Mouse (Mus musculus) spleen, postnatal 10 days (tissue): ENCODE data around the gene Ctsh.
"Not testable (repeated sequence)": the region's sequence is repeated elsewhere in the genome, so short reads cannot be mapped to it uniquely, and the experiment has no call there.

Experiments used
- DNase-seq, 2 experiments: peaks; one replicate each; pipeline ENCODE4 v3.0.0; 2021 to 2022; ENCODE audit warnings: low spot score in 2 of 2

Ctsh gene

GRCm38 (mm10) chr9:90053852-90054251 is at the start of gene Ctsh:
Gene Ctsh (plus strand): TSS chr9:90054152.
- DNase-seq: no peak

- no peak for DNase-seq
Measured at GRCm38 (mm10) chr9:90006432-90006831, 47.5 kb upstream of the Ctsh start.

- no peak for DNase-seq
Measured at GRCm38 (mm10) chr9:90007094-90007493, 46.9 kb upstream of the Ctsh start.

- DNase-seq: no peak
Measured at GRCm38 (mm10) chr9:90008138-90008537, 45.8 kb upstream of the Ctsh start.

GRCm38 (mm10) chr9:90011849-90012248 is 42.1 kb upstream of the Ctsh start:
- no peak for DNase-seq

- no peak for DNase-seq
Measured at GRCm38 (mm10) chr9:90014649-90015048, 39.3 kb upstream of the Ctsh start.

- DNase-seq: no peak
Measured at GRCm38 (mm10) chr9:90016204-90016603, 37.7 kb upstream of the Ctsh start.

- no peak for DNase-seq
Measured at GRCm38 (mm10) chr9:90020866-90021265, 33.1 kb upstream of the Ctsh start.

- peak in 1 of 2 experiments; percentile 24 for DNase-seq
Measured at GRCm38 (mm10) chr9:90021442-90021841, 32.5 kb upstream of the Ctsh start.

DNA sequence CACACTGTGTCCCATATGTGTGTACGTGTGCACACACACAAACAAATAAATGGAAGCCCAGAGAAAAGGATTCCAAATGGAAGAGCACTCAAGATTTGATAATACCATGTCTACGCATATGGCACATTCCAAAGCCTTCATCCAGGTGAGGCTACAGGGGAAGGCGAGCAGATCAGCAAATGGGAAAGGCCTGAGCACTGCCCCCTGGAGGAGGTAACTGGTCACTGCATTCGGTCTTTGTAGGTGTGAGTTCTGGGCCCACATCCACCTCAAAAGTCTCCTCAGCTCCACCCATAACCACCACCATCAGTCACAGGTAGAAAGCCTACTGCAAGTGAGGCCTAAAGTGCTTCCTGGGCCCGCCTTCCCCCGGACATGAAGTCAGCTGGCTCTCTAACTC is 26.2 kb upstream of the Ctsh start:
- peak in 1 of 2 experiments; percentile 28 for DNase-seq

DNA sequence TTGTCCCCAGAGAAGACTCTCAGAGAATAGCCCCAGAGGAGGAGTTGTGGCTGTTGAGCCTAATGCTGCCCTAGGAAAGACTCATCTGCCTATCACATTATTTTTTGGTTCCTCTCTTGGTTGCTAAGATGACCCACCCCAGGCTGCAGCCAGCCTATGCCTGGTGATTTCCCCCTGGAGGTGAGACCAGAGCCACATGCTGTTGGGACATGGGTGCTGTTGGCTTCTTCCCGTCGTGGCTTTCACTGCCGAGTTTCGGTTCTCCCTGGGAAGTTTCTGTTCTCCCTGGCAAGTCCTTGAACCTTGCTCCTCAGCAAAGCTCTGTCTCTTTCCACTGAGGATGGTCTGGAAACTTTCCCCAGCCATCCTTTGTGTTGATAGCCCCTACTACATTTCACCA is 20.0 kb upstream of the Ctsh start:
- no peak for DNase-seq

DNA sequence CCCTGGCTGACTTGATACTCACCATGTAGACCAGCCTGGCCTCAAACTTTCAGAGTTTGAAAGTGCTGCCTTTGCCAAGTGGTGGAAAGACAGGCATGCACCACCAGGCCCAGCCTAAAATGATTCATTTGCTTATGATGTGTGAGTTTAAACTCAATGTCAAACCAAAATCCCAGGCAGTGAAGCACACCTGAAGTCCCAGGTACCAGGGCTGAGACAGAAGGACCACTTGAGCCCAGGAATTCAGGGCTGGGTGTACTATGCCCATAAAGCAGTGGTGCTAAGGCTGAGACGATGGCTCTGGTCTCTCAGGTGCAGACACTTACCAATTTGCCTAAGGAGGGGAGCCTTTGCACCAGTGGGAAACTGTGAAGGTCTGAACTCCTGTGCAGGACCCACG is 18.8 kb upstream of the Ctsh start:
- no peak for DNase-seq

GRCm38 (mm10) chr9:90035794-90036193 is 18.2 kb upstream of the Ctsh start:
- DNase-seq: no peak

GRCm38 (mm10) chr9:90036313-90036712 is 17.6 kb upstream of the Ctsh start:
- no peak for DNase-seq

- no peak for DNase-seq
Measured at GRCm38 (mm10) chr9:90038535-90038934, 15.4 kb upstream of the Ctsh start.

DNA sequence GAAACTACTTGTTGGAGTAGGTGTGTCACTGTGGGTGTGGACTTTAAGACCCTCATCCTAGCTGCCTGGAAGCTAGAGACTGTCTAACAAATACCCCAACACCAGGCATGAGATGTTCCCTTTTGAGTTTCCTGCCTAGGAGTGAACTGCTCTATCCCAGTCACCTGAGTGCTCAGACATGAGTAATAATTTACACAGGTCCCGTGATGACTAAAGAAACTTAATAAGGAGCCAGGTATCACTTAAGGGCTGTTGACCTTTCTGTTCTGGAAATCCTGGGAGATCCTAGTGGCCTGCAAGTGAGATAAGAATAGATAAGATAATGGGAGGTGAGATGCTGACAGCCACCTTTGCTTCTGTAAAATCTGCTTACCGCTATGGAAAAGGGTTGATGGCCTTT is 13.0 kb upstream of the Ctsh start:
- no peak for DNase-seq

- no peak for DNase-seq
Measured at GRCm38 (mm10) chr9:90041556-90041955, 12.4 kb upstream of the Ctsh start.

- not testable (repeated sequence) for DNase-seq
Measured at GRCm38 (mm10) chr9:90042906-90043305, 11.0 kb upstream of the Ctsh start.

DNA sequence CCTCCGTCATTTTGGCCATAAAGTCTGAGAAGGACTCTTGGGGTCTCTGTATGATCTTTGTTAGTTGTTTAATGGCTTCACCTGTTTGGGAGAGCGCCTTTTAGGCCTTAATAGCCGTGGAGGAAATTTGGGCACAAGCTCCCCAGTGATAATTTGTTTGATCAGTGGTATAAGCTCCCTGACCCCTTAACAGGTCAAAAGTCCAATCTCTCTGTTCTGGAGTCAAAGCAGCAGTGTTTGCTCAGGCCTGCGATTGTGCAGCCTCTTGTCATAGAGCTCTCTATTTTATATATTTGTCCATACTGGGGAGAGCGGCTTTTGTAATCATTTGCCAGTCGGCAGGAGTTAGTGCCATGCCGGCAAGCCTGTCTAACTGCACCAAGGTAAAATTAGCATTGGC is 8.8 kb upstream of the Ctsh start:
- no peak for DNase-seq

- DNase-seq: no peak
Measured at GRCm38 (mm10) chr9:90047937-90048627, 5.9 kb upstream of the Ctsh start.

DNA sequence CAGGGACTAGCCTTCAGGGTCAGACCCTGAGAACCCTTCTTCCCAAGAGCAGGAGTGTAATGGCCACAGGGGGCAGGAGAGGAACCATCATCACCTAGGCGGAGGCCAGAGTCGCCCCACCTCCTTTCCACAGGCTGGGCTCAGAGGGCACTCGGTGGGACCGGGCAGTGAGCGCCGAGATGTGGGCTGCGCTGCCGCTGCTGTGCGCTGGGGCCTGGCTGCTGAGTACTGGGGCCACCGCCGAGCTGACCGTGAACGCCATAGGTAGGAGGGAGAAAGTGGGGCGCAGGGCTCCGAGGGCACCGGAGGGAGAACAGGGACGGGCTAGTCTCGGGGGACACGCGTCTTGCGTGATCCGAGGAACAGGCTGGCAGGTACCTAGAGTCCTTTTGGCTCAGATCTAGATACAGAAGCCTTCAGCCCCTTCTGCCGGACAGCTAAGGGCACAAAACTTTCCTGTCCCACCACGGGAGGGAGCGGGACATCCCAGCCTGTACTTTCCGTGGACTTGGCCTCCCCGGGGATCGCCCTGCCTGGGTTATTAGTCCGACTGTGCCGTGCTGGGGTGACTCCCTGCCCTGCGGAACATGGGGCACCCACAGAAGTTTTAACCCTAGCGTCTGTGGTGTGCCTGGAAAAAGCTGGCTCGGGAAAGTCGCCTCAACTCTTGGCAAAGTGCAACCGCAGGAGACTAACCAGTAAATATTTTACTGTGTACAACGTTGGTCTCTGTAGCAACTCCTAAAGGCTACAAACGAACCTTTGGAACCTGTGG is 606 bp downstream of the Ctsh start:
- DNase-seq: peak; percentile 31 to 72

GRCm38 (mm10) chr9:90055409-90055808 is 1.5 kb downstream of the Ctsh start:
- DNase-seq: no peak

DNA sequence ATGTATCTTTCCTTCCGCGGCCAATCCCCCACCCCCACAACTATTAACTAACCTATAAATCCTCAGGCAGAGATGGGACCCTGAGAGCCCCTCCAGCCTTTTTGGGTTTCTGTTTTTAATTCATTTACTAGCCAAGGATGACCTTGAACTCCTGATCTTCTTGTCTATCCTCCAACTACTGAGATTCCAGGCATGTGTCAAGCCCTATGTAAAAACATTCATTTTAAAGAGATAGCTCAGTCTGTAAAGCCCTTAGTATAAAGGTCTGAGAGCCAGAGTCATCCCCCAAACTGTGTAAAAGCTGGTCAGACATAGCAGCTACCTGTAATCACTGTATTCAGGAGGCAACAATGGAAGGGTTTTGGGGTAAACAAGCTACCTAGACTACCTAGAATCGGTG is 2.0 kb downstream of the Ctsh start:
- no peak for DNase-seq
